Mouse (Mus musculus) heart, embryonic 15.5 days (tissue): ENCODE results near the gene Syngr3. TPM values are rescaled to one million over a fixed set of nuclear protein-coding genes. Genes with fewer than 3 reads are reported as not detected.

Experiments used
- polyA plus RNA-seq: library from polyadenylated mRNA; unstranded; fragments of >200 nt; fragmentation: Nextera tagmentation; extraction: Ambion mirVana; gene quantifications from 2 replicates; pipeline ENCODE4 v1.2.1, GENCODE M21; 2015

Gene Syngr3
- polyA plus RNA-seq, 1 experiment from 2014 or later = 0.44 TPM

Other genes starting within 250 kb of the Syngr3 start
- gene Dnase1l2, start 246.8 kb downstream of the Syngr3 start, polyA plus RNA-seq = 1.1 and 1.2 TPM in 2 replicates
- gene E4f1, start 219.6 kb downstream of the Syngr3 start, polyA plus RNA-seq = 20.5 and 29.1 TPM in 2 replicates
- gene Pgp, start 219.6 kb downstream of the Syngr3 start, polyA plus RNA-seq = 60.5 and 63.0 TPM in 2 replicates
- gene Bricd5, start 216.1 kb downstream of the Syngr3 start, polyA plus RNA-seq = 0.18 TPM in 1 of 2 replicates, not detected in the other
- gene Mlst8, start 210.9 kb downstream of the Syngr3 start, polyA plus RNA-seq = 15.2 and 18.8 TPM in 2 replicates
- 0.39 and 0.94 TPM in 2 replicates for gene Caskin1, start 201.4 kb downstream of the Syngr3 start, polyA plus RNA-seq
- 59.2 and 84.9 TPM in 2 replicates for gene Traf7, start 162.0 kb downstream of the Syngr3 start, polyA plus RNA-seq
- gene Rab26, start 155.7 kb downstream of the Syngr3 start, polyA plus RNA-seq = 0.97 and 1.2 TPM in 2 replicates
- gene Pkd1, start 140.1 kb downstream of the Syngr3 start, polyA plus RNA-seq = 12.4 and 21.1 TPM in 2 replicates
- gene Tsc2, start 57.3 kb downstream of the Syngr3 start, polyA plus RNA-seq = 39.0 and 56.0 TPM in 2 replicates
- gene Nthl1, start 57.3 kb downstream of the Syngr3 start, polyA plus RNA-seq = 7.7 and 10.9 TPM in 2 replicates
- gene Slc9a3r2, start 39.6 kb downstream of the Syngr3 start, polyA plus RNA-seq = 55.5 and 61.4 TPM in 2 replicates
- gene Npw, start 31.5 kb downstream of the Syngr3 start, polyA plus RNA-seq = 0.26 TPM in 1 of 2 replicates, not detected in the other
- gene Zfp598, start 20.3 kb downstream of the Syngr3 start, polyA plus RNA-seq = 12.5 and 18.1 TPM in 2 replicates
- gene Gfer, start 6.2 kb upstream of the Syngr3 start, polyA plus RNA-seq = 26.3 and 26.8 TPM in 2 replicates
- gene Noxo1, start 6.3 kb upstream of the Syngr3 start, polyA plus RNA-seq = 0.94 and 1.3 TPM in 2 replicates
- gene Tbl3, start 17.7 kb upstream of the Syngr3 start, polyA plus RNA-seq = 34.4 and 50.9 TPM in 2 replicates
- 0.13 TPM in 1 of 2 replicates, not detected in the other for gene Rnf151, start 28.1 kb upstream of the Syngr3 start, polyA plus RNA-seq
- gene Rps2, start 28.2 kb upstream of the Syngr3 start, polyA plus RNA-seq = 770 and 917 TPM in 2 replicates
- 410 and 528 TPM in 2 replicates for gene Ndufb10, start 34.5 kb upstream of the Syngr3 start, polyA plus RNA-seq
- gene Rpl3l, start 37.9 kb upstream of the Syngr3 start, polyA plus RNA-seq = 1.4 and 1.6 TPM in 2 replicates
- 21.4 and 25.6 TPM in 2 replicates for gene Msrb1, start 46.7 kb upstream of the Syngr3 start, polyA plus RNA-seq
- gene Hs3st6, start 63.0 kb upstream of the Syngr3 start, polyA plus RNA-seq = 0.33 and 0.37 TPM in 2 replicates
- not detected in 2 replicates for gene Meiob, start 114.3 kb upstream of the Syngr3 start, polyA plus RNA-seq
- 56.7 TPM in 2 replicates for gene Hagh, start 150.2 kb upstream of the Syngr3 start, polyA plus RNA-seq
- gene Fahd1, start 160.4 kb upstream of the Syngr3 start, polyA plus RNA-seq = 39.8 and 49.1 TPM in 2 replicates
- gene Igfals, start 176.0 kb upstream of the Syngr3 start, polyA plus RNA-seq = 0.19 and 0.23 TPM in 2 replicates
- gene Nubp2, start 196.4 kb upstream of the Syngr3 start, polyA plus RNA-seq = 28.6 and 42.8 TPM in 2 replicates
- 22.7 and 30.6 TPM in 2 replicates for gene Spsb3, start 196.7 kb upstream of the Syngr3 start, polyA plus RNA-seq
- 16.6 and 21.3 TPM in 2 replicates for gene Eme2, start 205.1 kb upstream of the Syngr3 start, polyA plus RNA-seq
- 74.7 and 78.0 TPM in 2 replicates for gene Mrps34, start 205.2 kb upstream of the Syngr3 start, polyA plus RNA-seq
- 32.2 and 36.5 TPM in 2 replicates for gene Nme3, start 206.5 kb upstream of the Syngr3 start, polyA plus RNA-seq
- gene Mapk8ip3, start 247.0 kb upstream of the Syngr3 start, polyA plus RNA-seq = 23.2 and 28.2 TPM in 2 replicates